Mouse (Mus musculus) cortical plate, adult 2 months (tissue): ENCODE results near the gene Olfr878.

Experiments used
- CTCF ChIP-seq: fragments of 200-500 bp; IDR thresholded peaks from 2 replicates; pipeline ENCODE4 v1.5.1; 2011; ENCODE audit warnings: mild to moderate bottlenecking, control low read depth, low read length; ENCODE audit not compliant: insufficient read depth; ENCODE audit errors: extremely low read depth
- POLR2A ChIP-seq: fragments of 200-500 bp; IDR thresholded peaks from 2 replicates; pipeline ENCODE4 v1.6.1; 2011; ENCODE audit warnings: mild to moderate bottlenecking, low read length, control low read depth; ENCODE audit not compliant: insufficient read depth; ENCODE audit errors: extremely low read depth

DNA sequence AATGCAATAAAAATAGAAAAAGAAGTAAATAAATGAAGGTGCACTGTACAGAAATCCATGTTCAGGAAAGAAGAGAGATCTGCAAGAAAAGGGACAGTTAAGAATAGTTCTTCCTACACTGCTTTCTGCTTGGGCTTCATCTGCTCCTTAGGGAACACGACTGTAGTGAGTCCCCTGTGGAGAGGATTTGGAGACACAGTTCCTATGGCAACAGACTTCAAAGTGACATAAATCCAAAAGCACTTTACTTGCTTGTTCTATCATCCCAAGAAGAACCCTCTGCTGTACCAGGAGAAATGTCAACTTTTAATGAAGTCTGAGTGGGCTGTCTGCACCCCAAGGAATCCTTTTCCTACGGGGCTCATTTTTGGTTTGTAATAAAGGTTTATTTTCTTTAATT lies 26.7 kb upstream of the Olfr878 start:
- TF ChIP-seq CTCF (no peak), POLR2A (no peak)
